Mouse (Mus musculus) ES-E14 (cell line): ENCODE data around the gene Smoc1. TPM values are rescaled to one million over a fixed set of nuclear protein-coding genes. Genes with fewer than 3 reads are reported as not detected.

Source experiments
- DNase-seq: peaks from one replicate; pipeline ENCODE4 v3.0.0-alpha.2; 2013; ENCODE audit warnings: low read depth, low spot score
- H3K27ac ChIP-seq: 2 replicates; pipeline ENCODE4 v1.5.1; 2012; ENCODE audit warnings: low read depth, mild to moderate bottlenecking, low read length, moderate library complexity, mixed read lengths; ENCODE audit not compliant: poor library complexity, insufficient read depth, severe bottlenecking
- H3K36me3 ChIP-seq: 2 replicates; pipeline ENCODE4 v1.6.1; 2012; ENCODE audit warnings: mild to moderate bottlenecking, low read length, moderate library complexity, mixed read lengths; ENCODE audit not compliant: control insufficient read depth, poor library complexity, insufficient read depth, severe bottlenecking
- H3K4me1 ChIP-seq, 2 experiments: fragments of 150-350 bp in 1 of 2; sonication (generic) in 1 of 2; 2 replicates each; pipeline ENCODE4 v1.6.1; 2012; ENCODE audit warnings: low read length in 2 of 2, mild to moderate bottlenecking in 1 of 2, mixed read lengths in 1 of 2; ENCODE audit not compliant: control insufficient read depth in 2 of 2, insufficient read depth in 2 of 2, poor library complexity in 1 of 2
- H3K4me3 ChIP-seq, 2 experiments: fragments of 150-350 bp in 1 of 2; sonication (generic) in 1 of 2; 2 replicates each; pipeline ENCODE4 v1.5.1; 2012; ENCODE audit warnings: low read length in 2 of 2, low read depth in 1 of 2, mild to moderate bottlenecking in 1 of 2, mixed read lengths in 1 of 2; ENCODE audit not compliant: insufficient read depth in 1 of 2, poor library complexity in 1 of 2, severe bottlenecking in 1 of 2
- H3K9ac ChIP-seq: 2 replicates; pipeline ENCODE4 v1.6.1; 2012; ENCODE audit warnings: low read depth, mild to moderate bottlenecking, low read length, mixed read lengths; ENCODE audit not compliant: poor library complexity, insufficient read depth, severe bottlenecking
- H3K9me3 ChIP-seq: fragments of 150-350 bp; sonication (generic); 2 replicates; pipeline ENCODE4 v1.6.1; 2012; ENCODE audit warnings: low read depth, mild to moderate bottlenecking, low read length; ENCODE audit not compliant: control insufficient read depth, insufficient read depth
- CHD2 ChIP-seq: IDR thresholded peaks from 2 replicates; pipeline ENCODE4 v1.6.1; 2014; ENCODE audit warnings: mild to moderate bottlenecking, low read depth, low read length, inconsistent platforms
- HCFC1 ChIP-seq: IDR thresholded peaks from 2 replicates; pipeline ENCODE4 v1.6.1; 2012; ENCODE audit warnings: low read length, inconsistent platforms, borderline replicate concordance; ENCODE audit not compliant: insufficient read depth
- MAFK ChIP-seq: IDR thresholded peaks from 2 replicates; pipeline ENCODE4 v1.6.1; 2014; ENCODE audit warnings: mild to moderate bottlenecking, low read depth, low read length, inconsistent platforms; ENCODE audit not compliant: insufficient read depth
- ZC3H11A ChIP-seq: IDR thresholded peaks from 2 replicates; pipeline ENCODE4 v1.6.1; 2012; ENCODE audit warnings: low read depth, mild to moderate bottlenecking, inconsistent platforms, low read length, borderline replicate concordance
- ZNF384 ChIP-seq: IDR thresholded peaks from 2 replicates; pipeline ENCODE4 v1.6.1; 2012; ENCODE audit warnings: low read depth, low read length, inconsistent platforms
- in situ Hi-C, 2 experiments: fragments of 600-800 bp; cut with MboI; formaldehyde crosslinking; loops; one replicate each; pipeline ENCODE4 v1.15.1; 2025; ENCODE audit warnings: low sequenced_read_pairs in 2 of 2, inconsistent platforms in 1 of 2; ENCODE audit not compliant: unreplicated experiment in 2 of 2
- total RNA-seq: library from RNA; depleted of rRNA; stranded (reverse); fragments of 300-350 nt; gene quantifications from 2 replicates; pipeline ENCODE4 v1.2.3, GENCODE M21; 2012

The Smoc1 gene
- total RNA-seq, 1 experiment: 15.3 TPM

- no peak overlapping the region for H3K27ac ChIP-seq
- H3K9me3 ChIP-seq: no peaks in the 10 kb centered on the region
- TF ChIP-seq ZC3H11A (no peak), ZNF384 (no peak), CHD2 (no peak), HCFC1 (no peak), MAFK (no peak)
- H3K36me3 ChIP-seq: no peaks in the 10 kb centered on the region
- H3K9ac ChIP-seq: no peak overlapping the region
- DNase-seq: no peak
- no peak overlapping the region for H3K4me3 ChIP-seq
- H3K4me1 ChIP-seq: 0 out of 4 replicates have a peak, but pooled peaks cover 0 to 2% of the 10 kb centered on the region in 2 experiments
- in situ Hi-C loops: no loop called here
These were observed 25.7 kb upstream of the Smoc1 start for GRCm38 (mm10) chr12:81000924-81001323.

DNA sequence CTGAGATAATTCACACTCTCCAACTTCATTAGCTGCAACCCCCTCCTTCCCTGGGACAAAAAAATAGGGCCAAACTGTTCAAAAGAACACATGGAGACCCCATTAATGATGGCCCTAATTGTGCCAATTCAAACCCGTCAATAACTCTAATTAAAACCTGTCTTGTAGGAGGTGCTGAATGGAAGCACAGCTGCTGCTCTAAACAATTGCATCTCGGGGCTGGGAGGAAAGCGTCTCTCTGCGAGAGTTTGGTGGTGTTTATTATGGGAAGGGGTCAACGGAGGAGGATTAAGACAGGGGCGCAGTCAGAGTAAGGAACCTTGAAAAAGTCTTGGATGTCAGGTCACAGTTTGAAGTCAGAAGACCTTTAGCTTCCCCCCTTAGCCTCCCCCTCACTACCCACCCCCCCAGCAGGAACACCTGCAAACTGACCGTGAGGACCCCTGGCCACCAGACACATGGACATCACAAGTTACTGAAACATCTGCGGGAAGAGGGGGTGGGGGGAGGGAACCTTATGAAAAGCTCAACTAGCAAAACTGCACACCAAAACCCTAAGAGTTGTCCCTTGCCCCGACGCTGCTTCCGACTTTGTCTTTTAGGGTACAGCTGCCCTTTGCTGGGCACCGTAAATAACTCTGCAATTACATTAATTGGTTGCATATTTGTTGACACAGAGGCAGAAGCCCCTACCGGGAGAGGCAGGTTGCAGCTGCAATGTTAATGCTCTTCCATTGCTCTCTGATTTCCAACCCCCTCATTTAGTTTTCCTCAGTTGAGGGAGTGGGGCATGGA lies 23.6 kb upstream of the Smoc1 start:
- DNase-seq: no peak
- 0 out of 4 replicates have a peak, but pooled peaks cover 0 to 2% of the 10 kb centered on the region in 2 experiments for H3K4me1 ChIP-seq
- no peak for TF ChIP-seq ZC3H11A
- TF ChIP-seq HCFC1: no peak
- no peak for TF ChIP-seq MAFK
- no peak for TF ChIP-seq ZNF384
- no peak for TF ChIP-seq CHD2
- no peak overlapping the region for H3K27ac ChIP-seq
- in situ Hi-C loops: no loop called here
- H3K9ac ChIP-seq: no peak overlapping the region
- H3K4me3 ChIP-seq: no peak overlapping the region
- no peaks in the 10 kb centered on the region for H3K9me3 ChIP-seq
- no peaks in the 10 kb centered on the region for H3K36me3 ChIP-seq

GRCm38 (mm10) chr12:81009813-81010212 lies 16.8 kb upstream of the Smoc1 start:
- DNase-seq: no peak
- Histone ChIP-seq H3K9me3 (no peaks in the 10 kb centered on the region), H3K4me1 (peaks cover 5 to 12% of the 10 kb centered on the region in 2 experiments; a peak in 2 of 4 replicates), H3K36me3 (no peaks in the 10 kb centered on the region), H3K27ac (no peak overlapping the region), H3K9ac (no peak overlapping the region; the same call in 1 of the 2 replicates), H3K4me3 (peak overlapping the region; percentile 26 to 33; a peak in 2 of 4 replicates)
- TF ChIP-seq ZC3H11A (no peak), MAFK (no peak), ZNF384 (no peak), HCFC1 (no peak), CHD2 (no peak)
- in situ Hi-C loops: no loop called here

DNA sequence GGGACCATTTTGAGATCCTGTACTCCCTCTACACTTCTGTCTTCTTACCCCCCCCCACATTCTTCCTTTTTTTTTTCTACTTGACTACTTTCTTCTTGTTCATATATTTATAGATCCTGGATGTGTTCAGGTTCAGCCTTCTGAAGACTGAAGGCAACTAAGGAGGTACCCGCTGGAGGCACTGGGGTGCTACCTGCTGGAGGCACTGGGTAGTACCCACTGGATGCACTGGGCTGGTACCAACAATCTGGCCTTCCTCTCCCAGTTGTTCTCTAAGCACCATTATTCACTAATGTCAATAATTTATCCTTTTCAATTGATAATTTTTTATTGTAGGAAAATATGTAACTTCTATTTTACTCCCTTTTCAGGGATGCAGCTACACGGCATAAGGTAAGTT lies 14.6 kb upstream of the Smoc1 start:
- Histone ChIP-seq H3K4me1 (peaks cover 5 to 12% of the 10 kb centered on the region in 2 experiments; a peak in 2 of 4 replicates), H3K27ac (no peak overlapping the region), H3K4me3 (no peak overlapping the region), H3K9me3 (no peaks in the 10 kb centered on the region), H3K9ac (no peak overlapping the region), H3K36me3 (no peaks in the 10 kb centered on the region)
- in situ Hi-C loops: no loop called here
- no peak for TF ChIP-seq MAFK
- no peak for DNase-seq
